Mouse (Mus musculus) retina, adult 2 months (tissue): ENCODE data around the gene Itpr1.

ENCODE experiments used
- DNase-seq: peaks from one replicate; pipeline ENCODE4 v3.0.0-alpha.2; 2012; ENCODE audit warnings: low read depth, low spot score

Itpr1 gene

GRCm38 (mm10) chr6:108316951-108317350, 104.1 kb downstream of the Itpr1 start:
- DNase-seq: no peak

GRCm38 (mm10) chr6:108321653-108322052, 108.8 kb downstream of the Itpr1 start:
- DNase-seq: no peak

GRCm38 (mm10) chr6:108324464-108325025, 111.6 kb downstream of the Itpr1 start:
- DNase-seq: no peak

GRCm38 (mm10) chr6:108325400-108325799, 112.5 kb downstream of the Itpr1 start:
- DNase-seq: no peak

- no peak for DNase-seq
These were observed 113.1 kb downstream of the Itpr1 start for GRCm38 (mm10) chr6:108325948-108326411.

GRCm38 (mm10) chr6:108326751-108327161, 113.9 kb downstream of the Itpr1 start:
- no peak for DNase-seq

- no peak for DNase-seq
These were observed 114.7 kb downstream of the Itpr1 start for GRCm38 (mm10) chr6:108327561-108327960.

GRCm38 (mm10) chr6:108328296-108328695, 115.4 kb downstream of the Itpr1 start:
- DNase-seq: no peak

GRCm38 (mm10) chr6:108330461-108330860, 117.6 kb downstream of the Itpr1 start:
- DNase-seq: no peak

- no peak for DNase-seq
These were observed 118.4 kb downstream of the Itpr1 start for GRCm38 (mm10) chr6:108331268-108331667.

GRCm38 (mm10) chr6:108334059-108334458, 121.2 kb downstream of the Itpr1 start:
- no peak for DNase-seq

GRCm38 (mm10) chr6:108335202-108335823, 122.4 kb downstream of the Itpr1 start:
- DNase-seq: no peak

- DNase-seq: no peak
These were observed 123.6 kb downstream of the Itpr1 start for GRCm38 (mm10) chr6:108336506-108336905.

GRCm38 (mm10) chr6:108337289-108337688, 124.4 kb downstream of the Itpr1 start:
- DNase-seq: no peak

- DNase-seq: no peak
These were observed 125.5 kb downstream of the Itpr1 start for GRCm38 (mm10) chr6:108338362-108338761.

GRCm38 (mm10) chr6:108342989-108343388, 130.1 kb downstream of the Itpr1 start:
- DNase-seq: no peak

- DNase-seq: no peak
These were observed 130.9 kb downstream of the Itpr1 start for GRCm38 (mm10) chr6:108343781-108344310.

GRCm38 (mm10) chr6:108350801-108351200, 137.9 kb downstream of the Itpr1 start:
- no peak for DNase-seq

- no peak for DNase-seq
These were observed 139.1 kb downstream of the Itpr1 start for GRCm38 (mm10) chr6:108351998-108352397.

- DNase-seq: no peak
These were observed 154.5 kb downstream of the Itpr1 start for GRCm38 (mm10) chr6:108367412-108367811.

- no peak for DNase-seq
These were observed 156.1 kb downstream of the Itpr1 start for GRCm38 (mm10) chr6:108369031-108369430.

- no peak for DNase-seq
These were observed 158.5 kb downstream of the Itpr1 start for GRCm38 (mm10) chr6:108371347-108371893.

GRCm38 (mm10) chr6:108374019-108374418, 161.1 kb downstream of the Itpr1 start:
- DNase-seq: no peak
